Mouse (Mus musculus) adipocyte (in vitro differentiated cells): Measurements from ENCODE around the gene Shroom3.
A peak's percentile ranks its signal among the peaks of the same experiment; 100 is the strongest.

Source experiments
- DNase-seq: peaks from one replicate; pipeline ENCODE4 v3.0.0-alpha.2; 2016; ENCODE audit warnings: low spot score

Gene Shroom3

DNA sequence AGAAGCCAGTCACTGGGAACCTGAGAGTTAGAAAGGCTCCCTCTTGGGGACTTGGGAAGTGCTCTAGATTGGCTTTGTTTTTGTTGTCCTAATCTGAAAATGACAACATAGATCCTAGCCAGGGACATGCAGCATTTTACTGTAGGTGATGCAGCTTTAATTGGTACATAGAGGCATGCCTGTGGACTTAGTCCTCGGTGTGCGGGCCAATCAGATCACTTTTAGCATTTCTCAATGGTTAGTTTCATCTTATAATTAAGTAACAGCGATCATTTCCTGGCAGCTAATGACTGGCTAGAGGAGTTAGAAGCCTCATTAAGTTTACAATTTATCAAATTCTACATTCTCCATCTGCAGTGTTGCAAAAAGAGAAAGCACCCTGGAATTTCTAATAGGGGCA is 167.7 kb downstream of the Shroom3 start:
- DNase-seq: no peak

DNA sequence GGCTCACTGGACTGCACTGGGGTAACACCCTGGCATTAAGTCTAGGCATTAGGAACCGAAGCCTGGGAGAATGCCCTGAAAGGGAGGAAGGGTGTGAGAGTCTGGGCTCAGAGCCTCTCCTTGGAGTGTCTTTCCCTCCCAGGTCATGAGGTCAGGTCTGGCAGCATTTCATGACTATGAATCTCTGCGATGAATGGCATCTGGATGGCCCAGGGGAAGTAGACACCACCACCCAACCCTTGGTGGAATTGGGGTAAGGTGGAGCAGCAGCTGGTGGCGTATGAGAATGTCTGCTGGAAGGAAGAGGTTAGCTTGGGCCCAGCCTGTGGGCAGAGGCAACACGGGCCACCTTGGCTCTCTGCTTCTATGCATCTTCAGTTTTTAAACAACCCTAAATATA is 171.7 kb downstream of the Shroom3 start:
- DNase-seq: no peak

DNA sequence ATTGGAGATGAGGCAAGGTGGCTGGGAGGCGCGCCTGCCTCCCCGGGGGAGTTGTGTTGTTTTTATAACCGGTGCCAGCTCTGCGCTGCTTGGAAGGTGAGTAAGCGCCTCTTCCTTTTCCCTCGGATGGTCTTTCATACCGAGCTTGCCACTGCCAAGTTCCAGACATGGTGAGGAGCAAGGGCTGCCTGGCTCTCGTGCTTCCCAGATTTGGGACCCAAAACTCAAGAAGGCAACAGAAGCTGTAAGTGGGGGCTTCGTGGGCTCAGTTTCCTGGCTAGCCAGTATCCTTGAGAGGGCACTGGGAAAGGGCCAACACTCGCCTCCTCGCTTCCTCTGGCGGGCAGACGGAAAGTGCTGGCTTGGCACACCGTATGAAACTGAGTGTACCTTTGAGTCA is 173.1 kb downstream of the Shroom3 start:
- peak; percentile 11 for DNase-seq

DNA sequence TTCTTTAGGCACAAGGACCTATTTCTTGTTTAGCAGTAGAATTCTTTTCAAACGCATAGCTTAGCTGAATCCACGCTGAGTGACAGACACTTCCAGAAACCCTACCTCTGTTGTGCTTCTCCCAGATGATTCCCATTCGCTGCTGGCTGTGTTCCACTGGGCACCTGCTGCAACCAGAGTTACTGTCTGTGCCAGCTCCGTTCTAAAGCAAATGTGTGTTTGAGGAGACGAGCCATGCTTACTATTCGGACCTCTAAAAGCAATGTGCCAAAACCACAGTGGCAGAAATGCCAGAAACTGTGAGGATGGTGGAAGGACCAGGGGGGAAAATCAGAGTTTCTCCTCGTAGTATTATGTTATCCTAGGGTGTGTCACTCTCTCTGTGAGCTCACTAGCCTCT is 173.9 kb downstream of the Shroom3 start:
- DNase-seq: no peak

DNA sequence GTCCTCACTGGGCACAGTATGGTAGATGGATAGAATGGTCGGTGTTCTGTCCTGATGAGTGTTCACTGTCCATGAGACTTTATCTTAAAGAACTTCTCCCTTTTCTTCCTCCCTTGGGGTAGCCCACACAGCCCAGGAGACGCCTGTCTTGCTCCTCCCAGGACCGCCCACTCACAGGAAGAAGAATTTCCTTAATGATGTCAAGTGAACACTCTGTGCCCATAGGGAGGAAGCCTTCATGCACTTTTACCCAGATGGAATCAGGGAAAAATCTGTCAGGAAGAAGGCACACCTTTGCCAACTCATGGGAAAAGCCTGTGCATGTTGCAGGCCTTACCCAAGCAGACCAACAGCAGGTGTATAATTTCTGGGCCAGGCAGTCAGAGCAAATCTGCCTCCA is 174.9 kb downstream of the Shroom3 start:
- no peak for DNase-seq

DNA sequence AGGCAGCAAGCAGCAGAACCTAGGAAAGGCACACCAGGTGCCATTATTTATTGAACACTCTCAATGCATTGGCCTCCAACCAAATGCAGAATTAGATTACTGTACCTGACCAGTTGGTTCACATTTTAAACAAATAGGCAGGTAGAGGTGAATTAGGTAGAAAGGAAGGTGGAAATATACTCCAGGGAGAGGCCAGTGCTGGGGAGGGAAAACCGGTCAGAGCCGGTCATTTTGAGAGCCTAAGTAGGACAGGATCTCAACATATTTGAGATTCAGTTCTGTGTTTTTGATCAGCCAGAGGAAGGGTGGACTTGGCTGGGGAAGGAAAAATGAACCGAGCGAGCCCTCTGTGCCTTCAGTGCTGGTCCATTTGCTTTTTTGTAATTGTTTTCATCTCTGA is 175.3 kb downstream of the Shroom3 start:
- DNase-seq: no peak

DNA sequence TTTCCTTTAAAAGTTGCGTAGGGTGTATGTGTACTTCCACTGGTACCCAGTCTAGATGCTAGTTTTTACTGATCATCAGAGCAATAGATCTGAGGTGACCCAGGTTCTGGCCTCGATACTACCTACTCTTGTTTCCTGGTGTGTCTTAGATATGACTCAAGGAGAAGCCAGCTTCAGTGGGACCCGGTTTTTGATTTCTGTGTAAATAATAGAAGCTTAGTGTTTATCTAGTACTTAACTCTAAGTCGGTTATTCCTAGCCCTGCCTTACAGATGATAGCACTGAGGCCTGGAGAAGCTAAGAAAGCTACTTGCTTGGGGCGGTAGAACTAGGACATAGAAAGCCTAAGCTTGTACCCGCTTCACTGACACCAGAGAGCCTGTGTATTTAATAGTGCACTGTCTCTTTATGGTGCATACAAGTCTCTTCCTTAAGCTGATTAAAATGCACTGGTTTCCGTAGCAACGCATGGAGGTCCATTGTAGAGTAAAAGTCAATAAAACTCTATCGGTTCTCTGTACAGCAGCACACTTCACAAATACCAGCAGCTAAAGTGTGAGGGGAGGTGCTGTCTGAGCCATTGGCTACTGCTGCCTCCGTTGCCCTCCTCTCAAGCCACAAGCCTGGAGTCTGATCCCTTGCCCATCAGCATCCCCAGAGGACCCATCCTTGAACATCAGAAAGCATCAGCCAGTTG is 178.3 kb downstream of the Shroom3 start:
- no peak for DNase-seq

DNA sequence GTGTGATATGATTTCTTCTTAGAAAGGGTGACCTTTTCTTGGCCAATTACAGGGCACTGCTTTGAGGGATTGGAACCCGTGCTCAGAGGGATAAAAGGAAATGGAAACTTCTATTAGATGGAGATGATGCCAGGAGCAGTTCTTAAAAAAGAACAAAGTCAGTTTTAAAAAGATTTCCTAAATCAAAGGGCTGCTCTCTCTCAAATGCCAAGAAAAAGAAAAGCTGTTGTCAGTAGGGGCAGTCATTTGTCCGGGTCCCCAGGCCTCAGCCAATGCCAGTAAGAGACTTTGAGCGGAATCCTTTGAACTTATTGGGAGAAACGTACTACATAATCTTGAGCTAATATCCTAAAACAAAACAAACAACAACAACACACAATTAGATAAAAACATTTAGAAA is 181.9 kb downstream of the Shroom3 start:
- no peak for DNase-seq

DNA sequence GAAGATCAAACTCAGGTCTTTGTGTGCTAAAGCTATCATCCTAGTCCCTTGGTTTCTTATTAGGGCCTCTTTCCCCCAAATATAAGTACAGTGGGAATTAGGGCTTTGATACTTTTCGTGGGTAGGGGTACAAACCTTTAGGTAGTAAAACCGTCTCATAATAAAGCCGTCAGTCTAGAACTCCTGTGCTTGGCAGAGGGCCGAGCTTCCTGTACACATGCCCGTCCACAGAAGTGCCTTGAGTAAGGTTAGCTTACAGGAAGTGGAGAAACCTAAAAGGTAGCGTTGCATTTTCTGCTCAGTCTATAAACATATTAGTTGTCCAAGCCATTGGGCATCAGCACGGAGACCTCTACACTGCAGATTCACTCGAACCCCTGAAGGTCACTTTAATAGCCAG is 183.3 kb downstream of the Shroom3 start:
- no peak for DNase-seq

DNA sequence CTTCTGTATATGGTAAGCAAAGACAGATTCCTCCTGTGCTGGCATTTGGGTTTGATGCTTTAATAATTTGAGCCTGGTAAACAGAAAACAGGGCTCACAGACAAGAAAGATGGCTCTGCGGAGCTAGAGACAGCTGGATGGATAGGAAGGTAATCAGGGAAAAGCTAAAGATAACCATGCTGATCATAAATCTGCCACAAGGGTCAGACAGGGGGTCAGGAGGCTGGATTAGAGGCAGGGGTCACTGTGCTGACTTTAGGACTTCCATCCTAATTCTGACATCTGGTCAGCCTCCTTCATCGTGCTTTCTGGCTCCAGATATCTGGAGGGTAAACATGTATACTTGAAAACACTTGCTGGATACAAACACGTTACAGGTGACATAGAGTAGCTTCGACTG is 184.0 kb downstream of the Shroom3 start:
- DNase-seq: no peak

DNA sequence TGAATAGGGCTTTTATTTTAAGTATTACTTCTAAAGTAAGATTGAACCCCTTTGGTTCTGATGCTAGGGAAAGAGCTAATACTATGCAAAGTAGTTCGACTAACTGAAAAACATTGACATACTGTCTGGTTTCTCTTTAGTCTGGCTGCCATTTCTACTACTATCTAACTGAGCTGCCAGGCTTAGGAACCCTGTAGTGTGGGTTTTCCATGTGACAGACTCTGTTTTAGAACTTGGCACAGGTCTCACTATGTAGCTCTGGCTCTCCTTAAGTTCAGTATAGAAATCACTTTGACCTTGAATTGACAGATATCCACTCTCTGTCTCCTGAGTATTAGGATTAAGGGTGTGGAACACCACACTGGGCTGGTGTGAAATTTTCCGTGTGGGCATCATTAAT is 185.0 kb downstream of the Shroom3 start:
- DNase-seq: no peak

DNA sequence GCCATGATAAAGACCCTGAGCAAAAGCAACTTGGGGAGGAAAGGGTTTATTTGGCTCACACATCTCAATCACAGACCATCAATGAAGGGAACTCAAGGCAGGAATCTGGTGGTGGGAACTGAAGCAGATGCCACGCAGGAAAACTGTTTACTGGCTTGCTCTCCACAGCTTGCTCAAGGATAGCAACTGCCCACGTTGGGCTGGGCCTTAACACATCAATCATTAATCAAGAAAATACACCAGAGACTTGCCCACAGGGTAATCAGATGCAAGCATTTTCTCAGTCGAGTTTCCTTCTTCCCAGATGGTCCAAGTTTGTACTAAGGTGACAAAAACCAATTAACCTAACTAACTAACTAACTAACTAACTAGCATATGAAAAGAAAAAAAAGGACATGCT is 187.8 kb downstream of the Shroom3 start:
- no peak for DNase-seq

DNA sequence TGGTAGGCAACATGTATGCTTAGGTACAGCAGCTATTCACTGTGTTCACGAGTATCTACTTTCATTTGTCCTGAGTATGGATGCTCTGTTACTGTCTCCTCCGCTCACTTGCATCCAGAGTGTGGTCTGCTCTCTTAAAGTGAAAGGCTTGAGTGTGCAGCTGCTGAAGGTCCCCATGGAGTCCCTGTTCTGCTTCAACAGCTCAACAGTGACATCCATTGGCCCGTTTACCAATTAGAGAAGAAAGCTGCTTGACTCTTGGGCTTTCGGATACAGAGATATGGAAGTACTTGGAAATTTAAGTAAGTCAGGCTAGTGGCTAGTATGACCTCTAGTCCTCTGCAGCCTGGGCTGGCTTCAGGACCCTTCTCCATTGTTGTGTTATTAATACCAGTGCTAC is 188.9 kb downstream of the Shroom3 start:
- DNase-seq: no peak

DNA sequence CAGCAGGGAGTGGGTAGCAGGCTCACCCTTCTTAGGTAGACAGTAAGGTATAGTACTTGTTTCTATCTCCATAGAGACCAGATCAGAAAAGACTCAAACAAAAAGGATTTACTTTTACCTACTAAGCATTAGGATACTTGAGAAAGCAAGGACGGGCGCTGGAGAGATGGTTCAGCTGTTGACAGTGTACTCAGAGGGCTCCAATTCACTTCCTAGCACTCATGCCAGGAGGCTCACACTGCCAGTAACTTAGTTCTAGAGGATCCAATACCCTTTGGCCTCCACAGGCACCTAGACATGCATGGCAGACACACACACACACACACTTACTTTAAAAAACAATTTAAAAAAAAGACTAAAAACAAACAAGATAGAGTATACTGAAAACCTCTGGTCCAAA is 189.8 kb downstream of the Shroom3 start:
- no peak for DNase-seq

DNA sequence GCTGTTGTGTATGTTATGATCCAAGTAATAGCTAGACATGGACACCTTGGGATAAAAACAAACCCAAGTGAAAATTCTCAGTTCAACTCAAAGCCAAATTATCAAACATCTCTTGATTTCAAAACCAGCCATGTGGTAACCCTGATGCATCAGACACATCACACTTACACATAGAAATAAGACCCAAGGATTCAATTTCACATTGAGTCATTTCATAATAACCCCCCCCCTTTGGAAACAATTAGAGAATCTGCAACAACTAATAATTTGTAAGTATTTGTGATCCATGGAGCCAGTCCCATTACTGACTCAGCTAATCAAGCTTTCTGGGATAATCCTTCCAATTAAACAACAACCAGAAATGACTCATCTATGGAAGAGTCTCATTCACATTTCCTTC is 190.3 kb downstream of the Shroom3 start:
- DNase-seq: no peak

DNA sequence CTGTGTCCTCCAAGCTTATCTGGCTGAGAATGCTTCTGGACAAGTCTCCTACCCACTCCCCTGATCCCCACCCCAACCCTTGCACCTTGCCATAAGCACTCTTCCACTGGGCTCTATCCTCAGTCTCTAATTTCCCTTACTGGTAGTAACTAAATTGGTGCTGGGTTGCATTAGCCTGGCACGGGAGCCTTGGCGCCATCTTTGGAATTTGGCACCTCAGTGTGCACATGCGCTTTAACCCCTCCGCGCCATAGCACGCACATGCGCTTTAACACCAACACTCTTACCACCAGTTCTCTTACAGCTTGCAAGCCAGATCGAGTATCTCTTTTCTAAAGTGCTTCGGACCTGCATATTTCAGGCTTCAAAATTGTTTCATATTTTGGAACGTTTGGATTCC is 192.6 kb downstream of the Shroom3 start:
- no peak for DNase-seq

DNA sequence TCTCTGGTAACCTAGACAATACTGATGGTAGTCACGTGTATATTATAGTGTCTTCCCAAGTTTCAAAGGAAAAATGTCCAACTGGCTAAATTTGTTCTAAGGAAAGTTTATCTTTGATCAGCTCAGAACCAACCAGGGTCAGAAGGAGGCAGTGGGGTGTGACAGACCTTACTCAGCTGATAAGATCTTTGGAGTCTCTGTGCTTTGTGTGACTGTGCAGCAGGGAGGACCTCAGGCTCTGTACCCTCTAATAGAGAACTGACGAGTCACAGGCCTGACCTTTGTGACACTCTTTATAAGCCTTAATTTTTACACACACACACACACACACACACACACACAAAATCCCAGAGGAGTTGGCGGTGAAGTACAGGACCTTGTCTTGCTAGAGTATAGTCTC is 193.9 kb downstream of the Shroom3 start:
- DNase-seq: no peak

DNA sequence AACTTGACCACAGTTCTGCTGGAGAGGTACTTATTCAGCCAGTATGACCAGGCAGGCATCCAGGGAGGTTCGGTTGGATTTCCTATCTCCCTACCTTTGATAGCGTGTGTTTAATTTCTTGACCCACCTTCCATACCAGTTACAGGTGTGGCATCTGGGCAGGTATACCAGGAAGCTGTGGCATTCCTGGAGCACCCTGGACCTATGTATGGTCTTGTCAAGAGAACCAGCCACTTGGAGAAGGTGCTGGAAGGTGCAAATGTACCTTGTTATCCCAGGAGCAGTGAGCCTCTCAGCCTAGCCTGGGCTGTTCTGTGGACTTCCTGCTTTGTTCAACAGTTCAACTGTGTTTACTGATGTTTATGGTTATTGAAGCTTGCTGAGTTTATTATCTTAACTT is 197.2 kb downstream of the Shroom3 start:
- DNase-seq: no peak

DNA sequence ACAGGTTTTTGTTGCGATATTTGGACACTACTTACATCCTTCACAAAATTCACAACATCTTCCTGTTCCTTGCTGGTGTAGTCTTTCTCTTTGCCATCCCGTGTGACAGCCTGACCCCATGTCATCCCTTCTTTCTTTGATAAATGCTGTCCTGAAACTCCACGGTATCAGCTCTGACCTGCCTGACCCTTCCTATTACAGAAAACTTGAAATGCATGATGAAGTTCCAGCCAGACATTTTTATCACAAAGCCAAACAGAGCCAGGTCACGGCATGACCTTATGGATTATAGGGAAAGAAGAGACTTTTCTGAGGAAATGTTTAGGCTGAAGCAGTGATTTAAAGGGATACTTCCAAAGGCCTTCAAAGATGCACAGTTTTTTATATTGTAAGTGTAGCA is 197.7 kb downstream of the Shroom3 start:
- no peak for DNase-seq

DNA sequence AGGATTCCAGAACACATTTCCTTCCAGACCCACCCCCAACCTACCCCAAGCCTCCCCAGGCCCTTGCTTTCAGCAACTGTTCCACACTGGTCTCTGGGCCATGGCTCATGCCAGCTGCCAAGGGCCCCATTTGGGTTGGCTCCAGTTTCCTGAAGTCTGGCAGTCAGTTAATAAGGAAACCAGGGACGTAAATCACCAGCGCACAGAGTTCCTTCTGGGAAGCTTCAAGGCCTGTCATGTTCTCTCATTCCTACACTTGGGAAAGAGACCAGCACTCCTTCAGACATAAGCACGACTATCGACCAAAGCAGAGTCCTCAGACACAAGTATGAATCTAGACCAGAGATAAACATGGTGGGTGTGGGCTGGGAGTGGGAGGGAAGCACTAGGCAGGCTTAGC is 202.9 kb downstream of the Shroom3 start:
- peak; percentile 45 for DNase-seq

DNA sequence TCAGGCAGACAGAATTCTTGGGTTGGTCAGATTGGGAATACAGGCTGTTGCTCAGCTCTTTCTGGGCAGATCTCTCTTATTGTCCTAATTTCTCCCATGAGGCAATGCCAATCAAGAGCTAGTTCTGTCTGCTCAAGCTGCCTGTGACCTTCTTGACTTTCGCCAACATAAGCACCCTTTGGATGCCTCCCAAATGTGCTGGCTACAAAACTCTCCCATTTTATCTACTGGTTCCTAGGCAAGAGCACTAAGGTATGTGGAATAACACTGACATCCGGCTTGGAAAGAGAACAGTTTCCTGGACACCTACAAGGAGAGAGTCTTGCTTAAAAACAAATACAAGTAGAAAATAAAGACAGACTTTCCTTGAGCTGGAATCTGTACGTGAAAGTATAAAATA is 204.3 kb downstream of the Shroom3 start:
- peak; percentile 75 for DNase-seq

DNA sequence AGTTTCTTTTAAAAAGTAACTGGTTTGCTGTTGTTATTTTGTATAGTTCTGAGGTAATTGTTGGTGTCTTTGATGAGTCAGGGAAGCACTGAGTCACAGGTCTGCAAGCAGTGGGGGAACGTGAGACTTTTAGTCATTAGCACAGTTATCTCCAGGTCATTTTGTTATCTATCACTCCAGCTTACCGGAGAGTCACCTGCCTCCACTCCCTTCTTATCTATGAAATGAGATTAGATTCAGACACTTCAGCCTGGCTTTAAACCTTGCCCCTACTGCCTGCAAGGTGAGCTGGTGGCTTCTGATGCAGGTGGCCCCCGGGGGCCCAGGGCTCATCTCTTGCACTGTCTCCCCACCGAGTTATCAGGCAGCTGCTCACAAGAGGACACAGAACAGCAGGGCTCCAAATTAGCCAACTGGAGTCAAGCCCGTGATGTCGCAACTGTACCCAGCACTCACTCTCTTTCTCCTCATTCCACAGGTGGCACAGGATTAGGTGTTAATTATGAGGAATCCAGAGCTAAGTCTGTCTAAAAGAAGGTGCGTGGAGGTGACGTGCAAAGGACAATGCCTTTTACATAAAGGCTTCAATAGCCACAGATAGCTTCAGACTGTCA is 205.5 kb downstream of the Shroom3 start:
- peak; percentile 29 for DNase-seq

DNA sequence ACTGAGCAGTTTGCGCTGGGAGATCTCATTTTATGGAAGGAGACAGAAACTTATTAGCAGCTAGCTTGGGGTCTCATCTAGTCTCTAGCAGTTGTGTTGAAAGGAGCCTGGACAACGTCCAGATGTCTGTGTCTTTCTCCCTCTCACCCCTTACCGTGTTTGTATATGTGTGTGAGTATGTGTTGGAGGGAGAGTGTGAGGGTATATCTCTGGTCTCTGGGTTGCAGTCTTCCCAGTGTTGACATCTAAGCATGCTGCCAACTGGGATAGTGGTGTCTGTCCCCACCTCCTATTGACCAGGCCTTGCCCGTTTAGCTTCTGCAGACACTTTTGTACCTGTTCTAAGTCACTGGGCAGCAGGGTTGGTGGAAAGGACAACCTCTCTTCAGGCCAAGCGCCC is 207.7 kb downstream of the Shroom3 start:
- DNase-seq: no peak

DNA sequence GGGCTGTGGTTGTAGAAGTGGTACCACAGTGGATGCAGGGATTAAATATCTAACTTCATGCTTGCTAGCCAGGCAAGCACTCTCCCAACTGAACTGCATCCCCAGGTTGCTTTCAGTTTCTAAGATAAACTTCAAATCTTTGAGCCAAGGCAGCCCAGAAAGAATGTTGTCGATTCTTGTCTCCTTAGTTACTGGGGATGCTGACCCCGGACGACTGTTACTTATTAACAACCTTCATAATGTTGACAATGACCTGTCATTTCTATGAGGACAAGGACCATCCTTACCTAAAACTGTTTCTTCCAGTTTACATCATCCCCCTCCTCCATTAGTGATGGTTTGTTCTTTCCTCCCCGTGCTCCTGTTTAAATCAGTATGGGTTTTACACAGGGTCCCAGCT is 210.0 kb downstream of the Shroom3 start:
- no peak for DNase-seq
